Mouse (Mus musculus): Measurements from ENCODE around the gene Pdia5.
A peak's percentile ranks its signal among the peaks of the same experiment; 100 is the strongest.

Gene Pdia5

DNA sequence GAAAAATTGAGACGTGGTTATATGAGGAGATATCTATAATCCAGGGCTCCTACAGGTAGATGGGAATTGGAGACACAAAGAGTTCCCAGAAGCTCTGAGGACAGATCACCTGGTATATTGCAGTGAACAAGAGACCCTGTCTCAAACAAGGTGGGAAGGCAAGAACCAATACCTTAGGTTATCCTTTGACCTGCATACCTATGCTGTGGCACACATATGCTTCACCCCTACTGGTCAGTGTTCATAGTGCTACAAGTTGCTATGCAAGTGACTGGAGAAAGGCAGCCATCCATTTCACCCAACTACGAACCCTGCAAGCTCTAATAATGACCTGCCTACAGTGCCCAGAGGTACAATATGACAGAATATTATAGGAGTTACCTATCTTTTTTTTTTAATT, 128.5 kb downstream of the Pdia5 start:
- no peak for DNase-seq (ENCODE audit: low read depth, low spot score)

DNA sequence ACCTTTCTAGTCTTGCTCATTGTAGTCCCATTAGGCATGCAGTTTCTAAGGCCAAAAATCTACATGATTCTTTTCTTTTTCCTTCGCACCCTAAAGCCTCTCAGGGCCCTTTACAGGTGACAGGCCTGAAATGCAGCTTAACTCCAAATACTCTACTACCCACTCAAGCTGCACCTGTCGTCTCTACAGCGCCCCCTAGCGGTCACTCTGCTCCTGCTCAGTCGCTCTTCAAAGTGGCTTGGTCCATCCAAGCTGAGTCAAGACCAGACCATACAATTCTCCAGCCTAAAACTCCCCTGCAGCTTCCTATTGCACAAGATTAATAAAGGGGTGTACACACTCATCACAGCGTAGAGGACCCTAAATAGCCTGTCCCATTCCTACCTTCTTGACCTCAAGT, 130.1 kb downstream of the Pdia5 start:
- peak; percentile 46 for DNase-seq (ENCODE audit: low read depth, low spot score)

DNA sequence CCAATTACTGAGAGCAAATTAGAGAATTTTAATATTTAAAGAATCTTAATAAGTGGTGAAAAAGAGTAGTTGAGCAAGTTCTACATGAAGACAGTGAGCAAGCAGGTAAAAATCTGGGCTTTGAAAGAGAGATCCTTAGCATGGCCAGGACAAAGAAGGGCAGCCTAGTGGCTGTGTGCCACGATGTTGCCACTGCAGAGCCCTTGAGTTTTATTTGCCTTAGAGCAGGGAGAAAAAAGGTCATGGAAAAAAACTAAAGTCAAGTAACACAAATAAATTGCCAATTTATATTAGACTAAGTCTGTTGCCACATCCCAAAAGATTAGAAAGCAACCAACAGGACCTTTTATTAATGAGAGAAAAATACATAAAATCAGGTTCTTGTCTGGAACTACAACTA, 133.2 kb downstream of the Pdia5 start:
- no peak for DNase-seq (ENCODE audit: low read depth, low spot score)

All from WW6 (cell line).